Mouse (Mus musculus): ENCODE measurements around the gene Lama1. TPM values are rescaled to one million over a fixed set of nuclear protein-coding genes. Genes with fewer than 3 reads are reported as not detected.

Gene Lama1
- polyA plus RNA-seq (2012; rRNA removed), result 0.28 and 0.87 TPM in 2 replicates

DNA sequence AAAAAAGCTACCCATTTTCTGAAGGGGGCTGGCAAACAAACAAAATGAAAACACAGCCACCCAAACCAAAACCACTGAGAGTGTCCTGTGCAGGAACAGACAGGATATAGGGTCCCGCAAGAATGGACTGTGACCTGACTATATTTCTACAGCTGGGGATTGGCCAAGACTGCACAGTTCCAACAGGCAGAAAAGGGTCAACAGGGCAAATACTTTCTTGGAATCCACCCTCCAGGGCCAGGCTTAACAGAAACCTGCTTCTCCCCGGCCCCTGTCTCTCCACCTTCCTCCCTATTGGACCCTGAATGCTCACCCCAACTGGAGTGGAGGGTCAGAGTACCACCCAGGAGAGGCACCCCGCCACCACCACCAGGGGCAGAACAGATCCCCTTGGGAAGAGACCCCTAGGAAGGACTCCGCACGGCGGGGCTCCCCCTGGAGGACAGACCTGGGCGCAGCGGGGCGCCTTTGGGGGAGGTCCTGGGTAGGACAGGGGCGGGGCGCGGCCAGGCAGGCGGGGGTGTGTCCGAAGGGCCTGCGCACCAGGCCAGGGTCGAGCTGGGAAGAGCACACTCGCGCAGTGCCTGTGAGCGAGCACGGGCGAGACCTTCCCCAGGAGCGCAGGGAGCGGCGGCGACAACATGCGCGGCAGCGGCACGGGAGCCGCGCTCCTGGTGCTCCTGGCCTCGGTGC lies at the start of gene Lama1:
Gene Lama1, plus strand, starts transcription at position 566 of the 693 bp plus-strand sequence.
- Histone ChIP-seq H3K27ac (ENCODE audit: control insufficient read depth, insufficient read depth, low read length) (no peak within 1 kb of the TSS), H3K36me3 (ENCODE audit: control insufficient read depth, insufficient read depth, low read length) (no peaks in the 10 kb centered on the region), H3K4me1 (replicated peaks; ENCODE audit: control insufficient read depth, insufficient read depth, low read length) (no peaks in the 10 kb centered on the region), H3K27me3 (ENCODE audit: control insufficient read depth, insufficient read depth, low read length) (no peaks in the 10 kb centered on the region), H3K4me3 (ENCODE audit: control insufficient read depth, insufficient read depth, low read length) (no peak within 1 kb of the TSS)
- TF ChIP-seq POLR2A (IDR thresholded peaks at IDR 0.05; ENCODE audit: control insufficient read depth, extremely low read depth, insufficient read depth, low read length, poor library complexity) (no peak), CTCF (IDR thresholded peaks at IDR 0.05; ENCODE audit: borderline replicate concordance, control insufficient read depth, extremely low read depth, insufficient read depth, low read length, poor library complexity) (no peak)
- peak; percentile 5 for DNase-seq
- 5% methylated on average over 32 of the region's 32 CpGs for WGBS

DNA sequence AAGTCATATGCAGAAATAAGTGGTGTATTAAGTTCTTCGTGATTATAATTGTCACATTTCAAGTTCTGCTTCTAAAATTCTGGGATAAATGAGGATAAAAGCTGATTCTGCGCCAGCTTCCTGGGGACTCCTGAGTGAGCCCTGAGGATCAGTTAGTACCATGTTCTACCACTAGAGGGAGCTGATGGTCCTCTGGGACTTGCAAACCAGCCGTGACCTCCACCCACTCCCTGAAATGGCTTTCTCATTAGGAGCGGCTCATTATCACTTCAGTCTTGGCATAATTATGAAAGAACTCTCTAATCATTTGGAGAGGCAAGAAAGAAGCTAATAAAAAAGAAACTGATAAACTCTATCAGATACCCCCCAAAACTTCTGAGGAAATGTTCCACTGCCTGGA lies 45.6 kb upstream of the Lama1 start:
- DNase-seq, result peak; percentile 25
- Histone ChIP-seq H3K36me3 (ENCODE audit: control insufficient read depth, insufficient read depth, low read length) (no peaks in the 10 kb centered on the region), H3K4me1 (replicated peaks; ENCODE audit: control insufficient read depth, insufficient read depth, low read length) (no peaks in the 10 kb centered on the region), H3K27ac (ENCODE audit: control insufficient read depth, insufficient read depth, low read length) (no peak overlapping the region), H3K27me3 (ENCODE audit: control insufficient read depth, insufficient read depth, low read length) (no peaks in the 10 kb centered on the region), H3K4me3 (ENCODE audit: control insufficient read depth, insufficient read depth, low read length) (no peak overlapping the region)
- 21% methylated on average over 4 of the region's 4 CpGs for WGBS
- TF ChIP-seq CTCF (IDR thresholded peaks at IDR 0.05; ENCODE audit: borderline replicate concordance, control insufficient read depth, extremely low read depth, insufficient read depth, low read length, poor library complexity) (no peak), POLR2A (IDR thresholded peaks at IDR 0.05; ENCODE audit: control insufficient read depth, extremely low read depth, insufficient read depth, low read length, poor library complexity) (no peak)

DNA sequence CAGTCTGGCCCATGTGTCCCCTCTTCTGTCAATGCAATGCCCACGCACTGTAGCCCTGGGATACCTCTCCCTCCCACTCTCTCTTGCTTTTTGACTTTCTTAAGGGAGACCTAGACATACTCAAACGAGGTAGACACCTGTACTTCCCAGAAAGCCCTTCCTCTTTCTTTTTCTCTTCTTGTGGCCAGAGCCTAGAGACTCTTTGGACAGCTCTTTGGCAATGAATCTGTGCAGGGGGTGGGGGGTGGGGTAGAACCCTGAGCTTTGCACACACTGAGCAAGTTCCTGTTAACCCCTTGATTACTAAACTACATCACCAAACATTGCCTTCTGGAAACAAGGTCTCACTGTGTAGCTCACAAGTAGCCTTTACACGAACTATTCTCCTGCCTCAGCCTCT lies 32.8 kb upstream of the Lama1 start:
- TF ChIP-seq CTCF (IDR thresholded peaks at IDR 0.05; ENCODE audit: borderline replicate concordance, control insufficient read depth, extremely low read depth, insufficient read depth, low read length, poor library complexity), result no peak
- TF ChIP-seq POLR2A (IDR thresholded peaks at IDR 0.05; ENCODE audit: control insufficient read depth, extremely low read depth, insufficient read depth, low read length, poor library complexity), result no peak
- Histone ChIP-seq H3K27ac (ENCODE audit: control insufficient read depth, insufficient read depth, low read length) (no peak overlapping the region), H3K27me3 (ENCODE audit: control insufficient read depth, insufficient read depth, low read length) (no peaks in the 10 kb centered on the region), H3K4me1 (replicated peaks; ENCODE audit: control insufficient read depth, insufficient read depth, low read length) (no peaks in the 10 kb centered on the region), H3K36me3 (ENCODE audit: control insufficient read depth, insufficient read depth, low read length) (no peaks in the 10 kb centered on the region), H3K4me3 (ENCODE audit: control insufficient read depth, insufficient read depth, low read length) (no peak overlapping the region)
- 50% methylated on average over 3 of the region's 3 CpGs for WGBS
- no peak for DNase-seq

DNA sequence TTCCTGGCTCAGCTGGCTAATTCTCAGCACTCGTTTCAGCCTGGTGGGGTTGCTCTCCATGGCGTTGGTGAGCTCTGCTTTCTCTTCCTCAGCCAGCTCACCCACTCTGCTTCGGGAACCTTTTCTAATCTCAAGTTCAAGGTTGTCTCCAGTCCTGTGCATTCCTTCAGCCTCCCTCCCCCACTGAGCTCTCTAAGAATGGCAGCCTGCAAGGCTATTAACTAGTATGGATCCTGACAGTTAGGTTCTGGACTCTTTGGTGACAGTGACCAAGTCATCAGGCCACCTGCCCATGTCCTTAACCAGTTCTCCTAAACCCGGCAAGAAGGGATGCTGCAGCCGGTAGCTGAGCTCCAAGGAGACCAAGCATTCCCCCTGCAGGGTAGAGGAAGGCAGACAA lies 30.1 kb upstream of the Lama1 start:
- TF ChIP-seq CTCF (IDR thresholded peaks at IDR 0.05; ENCODE audit: borderline replicate concordance, control insufficient read depth, extremely low read depth, insufficient read depth, low read length, poor library complexity) (no peak), POLR2A (IDR thresholded peaks at IDR 0.05; ENCODE audit: control insufficient read depth, extremely low read depth, insufficient read depth, low read length, poor library complexity) (no peak)
- 85% methylated on average over 5 of the region's 5 CpGs for WGBS
- Histone ChIP-seq H3K27me3 (ENCODE audit: control insufficient read depth, insufficient read depth, low read length) (no peaks in the 10 kb centered on the region), H3K4me3 (ENCODE audit: control insufficient read depth, insufficient read depth, low read length) (no peak overlapping the region), H3K4me1 (replicated peaks; ENCODE audit: control insufficient read depth, insufficient read depth, low read length) (no peaks in the 10 kb centered on the region), H3K36me3 (ENCODE audit: control insufficient read depth, insufficient read depth, low read length) (no peaks in the 10 kb centered on the region), H3K27ac (ENCODE audit: control insufficient read depth, insufficient read depth, low read length) (no peak overlapping the region)
- DNase-seq, result no peak

DNA sequence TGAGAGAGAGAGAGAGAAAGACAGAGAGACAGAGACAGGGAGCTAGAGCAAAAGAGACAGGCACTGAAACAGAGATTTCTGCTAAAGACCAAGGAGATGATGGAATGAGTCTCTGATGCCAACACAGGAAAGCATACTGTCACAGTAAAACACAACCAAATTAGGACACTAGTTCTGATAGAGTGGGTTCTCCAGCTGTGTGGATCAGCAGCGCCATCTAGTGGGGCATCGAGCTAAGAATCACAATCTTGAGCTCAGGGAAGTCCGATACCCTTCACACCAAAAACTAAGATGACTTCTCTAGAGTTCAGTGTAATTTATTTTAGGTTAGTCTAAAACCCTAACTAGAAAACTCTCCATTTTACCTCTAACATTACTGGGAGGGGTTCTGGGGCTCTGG lies 29.1 kb upstream of the Lama1 start:
- Histone ChIP-seq H3K4me1 (replicated peaks; ENCODE audit: control insufficient read depth, insufficient read depth, low read length) (no peaks in the 10 kb centered on the region), H3K27ac (ENCODE audit: control insufficient read depth, insufficient read depth, low read length) (no peak overlapping the region), H3K27me3 (ENCODE audit: control insufficient read depth, insufficient read depth, low read length) (no peaks in the 10 kb centered on the region), H3K4me3 (ENCODE audit: control insufficient read depth, insufficient read depth, low read length) (no peak overlapping the region), H3K36me3 (ENCODE audit: control insufficient read depth, insufficient read depth, low read length) (no peaks in the 10 kb centered on the region)
- DNase-seq, result no peak
- 16% methylated on average over 3 of the region's 3 CpGs for WGBS
- TF ChIP-seq POLR2A (IDR thresholded peaks at IDR 0.05; ENCODE audit: control insufficient read depth, extremely low read depth, insufficient read depth, low read length, poor library complexity), result no peak
- TF ChIP-seq CTCF (IDR thresholded peaks at IDR 0.05; ENCODE audit: borderline replicate concordance, control insufficient read depth, extremely low read depth, insufficient read depth, low read length, poor library complexity), result no peak

DNA sequence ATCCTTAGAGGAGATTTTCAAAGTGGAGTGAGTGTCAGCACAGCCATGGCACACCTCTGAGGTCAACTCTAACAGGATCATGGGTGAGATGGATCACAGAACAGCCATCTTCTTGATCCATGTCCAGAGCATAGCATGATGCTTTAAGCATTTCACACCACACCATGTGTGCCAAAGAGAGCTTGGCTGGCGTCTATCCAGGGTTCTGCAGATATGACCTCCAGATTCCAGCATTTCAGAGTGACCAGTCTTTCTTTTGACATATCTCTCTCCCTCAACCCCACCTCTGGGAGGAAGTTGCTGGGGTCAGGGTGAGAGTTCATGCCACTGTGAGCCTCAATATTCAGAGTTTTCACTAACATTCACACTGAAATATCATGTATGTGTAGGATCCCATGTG lies 18.5 kb upstream of the Lama1 start:
- Histone ChIP-seq H3K27ac (ENCODE audit: control insufficient read depth, insufficient read depth, low read length) (no peak overlapping the region), H3K4me3 (ENCODE audit: control insufficient read depth, insufficient read depth, low read length) (no peak overlapping the region), H3K36me3 (ENCODE audit: control insufficient read depth, insufficient read depth, low read length) (no peaks in the 10 kb centered on the region), H3K4me1 (replicated peaks; ENCODE audit: control insufficient read depth, insufficient read depth, low read length) (no peaks in the 10 kb centered on the region), H3K27me3 (ENCODE audit: control insufficient read depth, insufficient read depth, low read length) (no peaks in the 10 kb centered on the region)
- TF ChIP-seq POLR2A (IDR thresholded peaks at IDR 0.05; ENCODE audit: control insufficient read depth, extremely low read depth, insufficient read depth, low read length, poor library complexity), result no peak
- no peak for TF ChIP-seq CTCF (IDR thresholded peaks at IDR 0.05; ENCODE audit: borderline replicate concordance, control insufficient read depth, extremely low read depth, insufficient read depth, low read length, poor library complexity)
- no peak for DNase-seq
- WGBS, result 97% methylated on average over 1 of the region's 1 CpGs

DNA sequence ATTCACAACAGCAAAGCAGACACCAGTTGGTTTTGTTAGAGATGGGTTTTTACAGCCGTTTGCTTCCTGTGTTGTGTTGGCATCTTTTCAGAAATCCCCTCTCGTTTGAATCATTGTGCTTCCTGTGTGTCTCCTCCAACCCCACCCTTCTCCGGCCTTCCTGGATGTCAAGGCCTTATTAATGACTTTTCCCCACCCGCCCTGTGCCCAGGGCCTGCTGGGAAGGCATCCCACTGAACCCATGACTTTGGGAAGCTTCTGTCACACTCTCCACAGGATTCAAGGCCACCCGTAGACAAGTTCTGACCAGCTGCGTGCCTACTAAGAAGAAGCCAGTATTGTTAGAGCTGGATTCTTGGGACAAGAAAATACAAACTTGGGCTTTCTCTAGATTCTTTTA lies 16.0 kb upstream of the Lama1 start:
- DNase-seq, result no peak
- TF ChIP-seq CTCF (IDR thresholded peaks at IDR 0.05; ENCODE audit: borderline replicate concordance, control insufficient read depth, extremely low read depth, insufficient read depth, low read length, poor library complexity) (no peak), POLR2A (IDR thresholded peaks at IDR 0.05; ENCODE audit: control insufficient read depth, extremely low read depth, insufficient read depth, low read length, poor library complexity) (no peak)
- H3K4me3 ChIP-seq (ENCODE audit: control insufficient read depth, insufficient read depth, low read length), result no peak overlapping the region
- no peaks in the 10 kb centered on the region for H3K4me1 ChIP-seq (replicated peaks; ENCODE audit: control insufficient read depth, insufficient read depth, low read length)
- 82% methylated on average over 6 of the region's 6 CpGs for WGBS
- no peaks in the 10 kb centered on the region for H3K27me3 ChIP-seq (ENCODE audit: control insufficient read depth, insufficient read depth, low read length)
- H3K27ac ChIP-seq (ENCODE audit: control insufficient read depth, insufficient read depth, low read length), result no peak overlapping the region
- H3K36me3 ChIP-seq (ENCODE audit: control insufficient read depth, insufficient read depth, low read length), result no peaks in the 10 kb centered on the region

Measured in thymus, adult 2 months (tissue).